In genomic region chr3:88510421-88511289, GRCm38 (mm10) we compare ENCODE assay signal across 9 mouse cellular contexts. TPM values are rescaled to one million over a fixed set of nuclear protein-coding genes. Genes with fewer than 3 reads are reported as not detected.
DNase-seq lines count a peak whose midpoint lies in the region; ATAC-seq and TF ChIP-seq lines count a peak whose summit lies in the region.
"Had no signal": no experiment of that assay in that cellular context is flagged by ENCODE, and none has a peak within 500 bp of the region (broad histone marks: within the 10 kb centered on the region; RNA-seq: fewer than 3 reads in every experiment).

No protein-coding gene starts in this region.

- H3K4me3 ChIP-seq in erythroblast, embryonic 14.5 days (replicated peaks): peak overlapping the region; percentile 61
- H3K4me3 ChIP-seq in heart, embryonic 14.5 days (ENCODE audit: control insufficient read depth in 1 of 2, insufficient read depth in 1 of 2, low read depth in 1 of 2, low read length in 2 of 2): peak overlapping the region; percentile 47 to 70
- H3K4me3 ChIP-seq in liver, postnatal 0 days (ENCODE audit: low read depth, low read length): peak overlapping the region; percentile 42

- H3K4me2 ChIP-seq in heart, embryonic 14.5 days (ENCODE audit: low read length): peak overlapping the region; percentile 69
- peak overlapping the region; percentile 79 for H3K4me2 ChIP-seq in liver, postnatal 0 days (ENCODE audit: low read depth, low read length)

- no peak for ATAC-seq in erythroblast, adult 5-6 weeks (replicated peaks; ENCODE audit: low FRiP score, poor library complexity, severe bottlenecking)
- no peak for ATAC-seq in heart, embryonic 14.5 days (ENCODE audit: insufficient number of reproducible peaks, insufficient read depth, low FRiP score, low read depth)
- no peak for ATAC-seq in liver, postnatal 0 days
- ATAC-seq in inflammation-experienced regulatory T-cells, adult 6 months: no peak
- no peak for ATAC-seq in megakaryocyte progenitor cell, adult 5-6 weeks (replicated peaks; ENCODE audit: poor library complexity)

- DNase-seq in CD4-positive helper T cell, adult 2 months (ENCODE audit: low read depth, low spot score): peak; percentile 78
- no peak for DNase-seq in liver, postnatal 0 days
- DNase-seq in right cerebral cortex, postnatal 14 days: no peak

- no peaks in the 10 kb centered on the region for H3K9me3 ChIP-seq in erythroblast, embryonic 14.5 days (ENCODE audit: control insufficient read depth, low read length)
- H3K9me3 ChIP-seq in heart, embryonic 14.5 days (ENCODE audit: control insufficient read depth, low read length): no peaks in the 10 kb centered on the region
- no peaks in the 10 kb centered on the region for H3K9me3 ChIP-seq in liver, postnatal 0 days (ENCODE audit: low read length)

- H3K4me1 ChIP-seq in erythroblast, embryonic 14.5 days (ENCODE audit: control insufficient read depth): peaks cover 52% of the 10 kb centered on the region
- peaks cover 32 to 41% of the 10 kb centered on the region in 2 experiments for H3K4me1 ChIP-seq in heart, embryonic 14.5 days (ENCODE audit: control insufficient read depth in 2 of 2, insufficient read depth in 2 of 2, low read length in 2 of 2)
- peaks cover 42% of the 10 kb centered on the region for H3K4me1 ChIP-seq in liver, postnatal 0 days (ENCODE audit: insufficient read depth)

- no peak; the same call in 1 of the 2 replicates for TF ChIP-seq EP300 in liver, postnatal 0 days (IDR thresholded peaks at IDR 0.05; ENCODE audit: low read depth)

- peak overlapping the region; percentile 92 to 97 for H3K27ac ChIP-seq in heart, embryonic 14.5 days (replicated peaks in 1 of 2; ENCODE audit: control insufficient read depth in 1 of 2, insufficient read depth in 1 of 2, low read depth in 2 of 2, low read length in 2 of 2)
- peak overlapping the region; percentile 86 for H3K27ac ChIP-seq in liver, postnatal 0 days (ENCODE audit: low read depth)

- peak overlapping the region; percentile 71 for H3K9ac ChIP-seq in heart, embryonic 14.5 days (ENCODE audit: low read length)
- peak overlapping the region; percentile 54; the same call in 1 of the 2 replicates for H3K9ac ChIP-seq in liver, postnatal 0 days (replicated peaks)

- no peak for TF ChIP-seq CTCF in liver, postnatal 0 days (IDR thresholded peaks at IDR 0.05; ENCODE audit: low read depth)

- H3K27me3 ChIP-seq in erythroblast, embryonic 14.5 days (ENCODE audit: control insufficient read depth): peaks cover 24% of the 10 kb centered on the region
- H3K27me3 ChIP-seq in heart, embryonic 14.5 days (ENCODE audit: control insufficient read depth, insufficient read depth, low read length): no peaks in the 10 kb centered on the region
- no peaks in the 10 kb centered on the region for H3K27me3 ChIP-seq in liver, postnatal 0 days (ENCODE audit: insufficient read depth, low read length)

- no peaks in the 10 kb centered on the region for H3K36me3 ChIP-seq in erythroblast, embryonic 14.5 days (ENCODE audit: control insufficient read depth)
- H3K36me3 ChIP-seq in heart, embryonic 14.5 days (ENCODE audit: control insufficient read depth, insufficient read depth, low read length): no peaks in the 10 kb centered on the region
- no peaks in the 10 kb centered on the region for H3K36me3 ChIP-seq in liver, postnatal 0 days (replicated peaks; ENCODE audit: insufficient read depth, low read length)

- 57% methylated on average over 13 of the region's 13 CpGs for WGBS in heart, embryonic 14.5 days
- whole genome bisulfite sequencing in liver, postnatal 0 days (ENCODE audit: insufficient replicate concordance): 37% methylated on average over 13 of the region's 13 CpGs

RNA-seq across cellular contexts. Expression of gene Lmna, which starts 0.9 kb away (rescaled TPM):
- 137 and 158 TPM in 2 replicates for polyA plus RNA-seq in erythroblast, embryonic 14.5 days (2012)
- 6.9 and 9.0 TPM in 2 replicates for total RNA-seq in erythroblast, adult 5-6 weeks (2015; ENCODE audit: low replicate concordance)
- 45.6 and 52.7 TPM in 2 replicates for total RNA-seq in erythroblast, adult 5-6 weeks (2017; ENCODE audit: low replicate concordance)
- polyA plus RNA-seq in heart, embryonic 14.5 days (2014; fragmentation: Nextera tagmentation; extraction: Ambion mirVana): 76.7 and 84.1 TPM in 2 replicates
- 68.4 and 73.4 TPM in 2 replicates for polyA plus RNA-seq in liver, postnatal 0 days (2015; fragmentation: Nextera tagmentation; extraction: Ambion mirVana)
- 1 to 10 TPM; 2.6 to 8.0 (median 4.0) TPM for polyA plus RNA-seq in inflammation-experienced regulatory T-cells, adult 6 months (2017; shearing (Covaris generic))
- 2.3 and 2.6 TPM in 2 replicates for total RNA-seq in megakaryocyte progenitor cell, adult 5-6 weeks (2015)
- total RNA-seq in megakaryocyte progenitor cell, adult 5-6 weeks (2017): 5.8 and 9.8 TPM in 2 replicates

RNA-seq across cellular contexts. Expression of gene Mex3a, which starts 21.5 kb away (rescaled TPM):
- polyA plus RNA-seq in erythroblast, embryonic 14.5 days (2012): 0.01 and 0.02 TPM in 2 replicates
- 0.19 and 1.5 TPM in 2 replicates for total RNA-seq in erythroblast, adult 5-6 weeks (2015; ENCODE audit: low replicate concordance)
- 0.34 TPM in 1 of 2 replicates, not detected in the other for total RNA-seq in erythroblast, adult 5-6 weeks (2017; ENCODE audit: low replicate concordance)
- polyA plus RNA-seq in heart, embryonic 14.5 days (2014; fragmentation: Nextera tagmentation; extraction: Ambion mirVana): 9.0 and 11.0 TPM in 2 replicates
- 0.37 and 0.51 TPM in 2 replicates for polyA plus RNA-seq in liver, postnatal 0 days (2015; fragmentation: Nextera tagmentation; extraction: Ambion mirVana)
- under 1 TPM; 0.17 to 0.20 (median 0.18) TPM for polyA plus RNA-seq in inflammation-experienced regulatory T-cells, adult 6 months (2017; shearing (Covaris generic))
- total RNA-seq in megakaryocyte progenitor cell, adult 5-6 weeks (2015): 3.8 and 3.9 TPM in 2 replicates
- total RNA-seq in megakaryocyte progenitor cell, adult 5-6 weeks (2017): 1.7 and 2.8 TPM in 2 replicates

RNA-seq across cellular contexts. Expression of gene Rab25, which starts 37.4 kb away (rescaled TPM):
- polyA plus RNA-seq in erythroblast, embryonic 14.5 days (2012): not detected in 2 replicates
- total RNA-seq in erythroblast, adult 5-6 weeks (2015; ENCODE audit: low replicate concordance): not detected in 2 replicates
- total RNA-seq in erythroblast, adult 5-6 weeks (2017; ENCODE audit: low replicate concordance): not detected in 2 replicates
- polyA plus RNA-seq in heart, embryonic 14.5 days (2014; fragmentation: Nextera tagmentation; extraction: Ambion mirVana): 0.30 TPM in 1 of 2 replicates, not detected in the other
- polyA plus RNA-seq in liver, postnatal 0 days (2015; fragmentation: Nextera tagmentation; extraction: Ambion mirVana): 0.13 and 0.29 TPM in 2 replicates
- not detected for polyA plus RNA-seq in inflammation-experienced regulatory T-cells, adult 6 months (2017; shearing (Covaris generic))
- total RNA-seq in megakaryocyte progenitor cell, adult 5-6 weeks (2015): 0.17 TPM in 1 of 2 replicates, not detected in the other
- 0.37 TPM in 1 of 2 replicates, not detected in the other for total RNA-seq in megakaryocyte progenitor cell, adult 5-6 weeks (2017)
- total RNA-seq: heart, postnatal 10 days had no signal

RNA-seq across cellular contexts. Expression of gene Lamtor2, which starts 42.2 kb away (rescaled TPM):
- 7.4 and 12.2 TPM in 2 replicates for polyA plus RNA-seq in erythroblast, embryonic 14.5 days (2012)
- 4.2 and 8.6 TPM in 2 replicates for total RNA-seq in erythroblast, adult 5-6 weeks (2015; ENCODE audit: low replicate concordance)
- total RNA-seq in erythroblast, adult 5-6 weeks (2017; ENCODE audit: low replicate concordance): 14.3 and 15.8 TPM in 2 replicates
- polyA plus RNA-seq in heart, embryonic 14.5 days (2014; fragmentation: Nextera tagmentation; extraction: Ambion mirVana): 75.6 and 87.5 TPM in 2 replicates
- 104 and 106 TPM in 2 replicates for polyA plus RNA-seq in liver, postnatal 0 days (2015; fragmentation: Nextera tagmentation; extraction: Ambion mirVana)
- 100 to 1,000 TPM; 149 to 189 (median 187) TPM for polyA plus RNA-seq in inflammation-experienced regulatory T-cells, adult 6 months (2017; shearing (Covaris generic))
- 42.4 and 46.4 TPM in 2 replicates for total RNA-seq in megakaryocyte progenitor cell, adult 5-6 weeks (2015)
- 93.9 and 115 TPM in 2 replicates for total RNA-seq in megakaryocyte progenitor cell, adult 5-6 weeks (2017)

RNA-seq across cellular contexts. Expression of gene Ubqln4, which starts 42.9 kb away (rescaled TPM):
- 2.6 and 3.1 TPM in 2 replicates for polyA plus RNA-seq in erythroblast, embryonic 14.5 days (2012)
- total RNA-seq in erythroblast, adult 5-6 weeks (2015; ENCODE audit: low replicate concordance): 5.4 and 7.9 TPM in 2 replicates
- total RNA-seq in erythroblast, adult 5-6 weeks (2017; ENCODE audit: low replicate concordance): 5.7 and 10.0 TPM in 2 replicates
- 37.4 and 37.5 TPM in 2 replicates for polyA plus RNA-seq in heart, embryonic 14.5 days (2014; fragmentation: Nextera tagmentation; extraction: Ambion mirVana)
- 12.5 and 13.5 TPM in 2 replicates for polyA plus RNA-seq in liver, postnatal 0 days (2015; fragmentation: Nextera tagmentation; extraction: Ambion mirVana)
- polyA plus RNA-seq in inflammation-experienced regulatory T-cells, adult 6 months (2017; shearing (Covaris generic)): 10 to 100 TPM in 2 of 3 experiments, 1 to 10 TPM in 1; 9.8 to 15.5 (median 12.1) TPM
- 42.0 and 49.7 TPM in 2 replicates for total RNA-seq in megakaryocyte progenitor cell, adult 5-6 weeks (2015)
- 40.6 and 47.5 TPM in 2 replicates for total RNA-seq in megakaryocyte progenitor cell, adult 5-6 weeks (2017)
